Mouse (Mus musculus): Measurements from ENCODE around the gene Reep1.

- TF ChIP-seq CTCF (IDR thresholded peaks at IDR 0.05; ENCODE audit: borderline replicate concordance, insufficient read depth, low read depth, low read length) (no peak), POLR2A (IDR thresholded peaks at IDR 0.05; ENCODE audit: borderline replicate concordance, insufficient read depth, low read length) (no peak)
Measured at GRCm38 (mm10) chr6:71695599-71695998, 11.8 kb upstream of the Reep1 start.

Measured in cerebellum, adult 2 months (tissue).